Mouse (Mus musculus): ENCODE data around the gene Insr. TPM values are rescaled to one million over a fixed set of nuclear protein-coding genes. Genes with fewer than 3 reads are reported as not detected.

The Insr gene
- total RNA-seq, 2 experiments from 2014 or later: 12.2 to 27.3 TPM

GRCm38 (mm10) chr8:3277266-3277665 is 2.2 kb downstream of the Insr start:
- ATAC-seq (replicated peaks; ENCODE audit: poor library complexity, severe bottlenecking): no peak

GRCm38 (mm10) chr8:3276009-3276408 is 3.4 kb downstream of the Insr start:
- ATAC-seq (replicated peaks; ENCODE audit: poor library complexity, severe bottlenecking): no peak

GRCm38 (mm10) chr8:3275189-3275588 is 4.2 kb downstream of the Insr start:
- ATAC-seq (replicated peaks; ENCODE audit: poor library complexity, severe bottlenecking): no peak

- ATAC-seq (replicated peaks; ENCODE audit: poor library complexity, severe bottlenecking): no peak
Observed at GRCm38 (mm10) chr8:3273799-3274198, 5.6 kb downstream of the Insr start.

DNA sequence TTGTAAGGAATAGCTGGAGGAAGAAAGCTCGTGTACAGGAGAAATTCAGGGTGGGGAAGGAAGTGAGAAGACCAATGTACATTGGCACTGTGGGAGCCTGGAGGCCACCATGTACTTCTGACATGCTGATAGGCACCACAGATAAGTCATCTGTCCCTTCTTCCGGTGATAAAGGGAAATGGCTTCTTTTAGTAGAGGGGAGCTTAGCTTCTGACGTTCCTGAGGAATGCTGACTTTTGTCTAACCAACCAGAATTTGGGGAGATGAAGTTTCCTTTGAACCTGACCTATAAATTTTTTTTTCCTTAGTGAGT is 12.0 kb downstream of the Insr start:
- peak; percentile 47; the same call in 1 of the 2 replicates for ATAC-seq (replicated peaks; ENCODE audit: poor library complexity, severe bottlenecking)

- ATAC-seq (replicated peaks; ENCODE audit: poor library complexity, severe bottlenecking): 0 out of 2 replicates have a peak, but pooled peaks have one; percentile 6
Observed at GRCm38 (mm10) chr8:3266686-3267448, 12.6 kb downstream of the Insr start.

GRCm38 (mm10) chr8:3265182-3265581 is 14.2 kb downstream of the Insr start:
- ATAC-seq (replicated peaks; ENCODE audit: poor library complexity, severe bottlenecking): no peak

DNA sequence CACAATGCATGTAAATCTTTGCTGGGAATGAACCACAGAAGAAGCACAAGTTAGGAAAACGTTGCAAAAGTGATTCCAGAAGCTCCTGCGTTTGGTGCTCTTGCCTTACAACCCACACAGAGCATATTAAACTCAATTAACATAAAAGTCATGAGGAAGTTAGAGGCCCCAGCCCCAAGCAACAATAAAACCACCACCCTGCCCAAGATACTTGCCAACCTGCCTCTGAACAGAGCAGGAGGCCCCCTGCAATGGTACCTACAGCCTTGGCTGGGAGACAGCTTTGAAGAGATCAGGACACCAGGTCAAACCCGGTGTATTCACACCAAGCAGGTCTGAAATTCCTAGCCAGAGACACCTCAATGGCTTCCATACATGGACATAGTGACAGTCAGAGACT is 16.6 kb downstream of the Insr start:
- no peak for ATAC-seq (replicated peaks; ENCODE audit: poor library complexity, severe bottlenecking)

DNA sequence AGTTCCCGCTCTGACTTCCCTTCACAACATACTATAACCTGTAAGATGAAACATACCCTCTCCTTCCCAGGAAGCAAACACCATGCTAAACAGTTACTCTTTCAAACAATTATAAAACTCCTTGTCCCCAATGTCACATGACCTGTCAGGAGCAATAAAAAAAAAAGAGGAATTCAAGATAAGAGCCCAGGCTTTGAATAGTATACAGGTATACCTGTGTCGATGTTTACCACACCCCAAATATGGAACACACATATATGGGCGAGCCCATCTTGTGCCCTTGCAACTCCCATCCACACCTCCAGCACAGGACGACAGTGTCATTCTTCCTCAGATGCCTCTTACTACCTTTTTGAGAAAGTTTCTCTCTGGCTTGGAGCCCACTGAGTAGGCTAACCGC is 18.3 kb downstream of the Insr start:
- ATAC-seq (replicated peaks; ENCODE audit: poor library complexity, severe bottlenecking): no peak

- peak; percentile 90 for ATAC-seq (replicated peaks; ENCODE audit: poor library complexity, severe bottlenecking)
Observed at GRCm38 (mm10) chr8:3260127-3260811, 19.1 kb downstream of the Insr start.

- no peak for ATAC-seq (replicated peaks; ENCODE audit: poor library complexity, severe bottlenecking)
Observed at GRCm38 (mm10) chr8:3256147-3256940, 23.1 kb downstream of the Insr start.

DNA sequence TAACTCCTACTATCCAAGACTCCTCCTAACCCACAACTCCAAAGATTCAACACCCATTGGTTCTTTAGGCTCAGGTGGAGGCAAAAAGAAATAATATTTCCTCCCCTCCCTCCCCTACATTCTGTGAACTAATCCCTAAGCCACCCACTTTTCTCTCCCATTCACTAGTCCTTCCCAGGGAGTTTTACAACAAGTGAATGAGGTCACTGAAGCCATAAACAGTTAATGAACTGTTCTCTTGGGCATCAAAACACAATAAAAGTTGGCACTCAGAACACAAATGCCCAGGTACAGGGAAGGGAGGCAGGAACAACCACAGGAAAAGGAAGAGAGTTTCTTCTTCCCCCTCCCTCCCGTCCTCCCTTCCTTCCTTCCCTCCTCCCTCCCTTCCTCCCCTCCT is 24.1 kb downstream of the Insr start:
- no peak for ATAC-seq (replicated peaks; ENCODE audit: poor library complexity, severe bottlenecking)

DNA sequence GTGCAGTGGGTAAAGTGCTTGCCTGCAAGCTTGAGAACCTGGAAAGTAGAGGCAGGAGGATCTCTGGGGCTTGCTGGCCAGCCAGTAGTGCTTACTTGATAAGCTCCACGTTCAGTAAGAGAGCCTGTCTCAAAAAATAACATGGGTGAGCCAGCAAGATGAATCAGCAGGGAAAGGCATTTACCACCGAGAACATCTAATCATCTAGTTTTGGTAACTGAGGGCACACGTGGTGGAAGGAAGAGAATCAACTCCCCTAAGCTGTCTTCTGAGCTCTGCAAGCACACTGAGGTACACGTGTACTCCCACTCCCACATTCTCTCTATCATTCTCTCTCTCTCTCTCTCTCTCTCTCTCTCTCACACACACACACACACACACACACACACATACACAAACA is 26.2 kb downstream of the Insr start:
- ATAC-seq (replicated peaks; ENCODE audit: poor library complexity, severe bottlenecking): no peak

GRCm38 (mm10) chr8:3252665-3253064 is 26.8 kb downstream of the Insr start:
- ATAC-seq (replicated peaks; ENCODE audit: poor library complexity, severe bottlenecking): no peak

DNA sequence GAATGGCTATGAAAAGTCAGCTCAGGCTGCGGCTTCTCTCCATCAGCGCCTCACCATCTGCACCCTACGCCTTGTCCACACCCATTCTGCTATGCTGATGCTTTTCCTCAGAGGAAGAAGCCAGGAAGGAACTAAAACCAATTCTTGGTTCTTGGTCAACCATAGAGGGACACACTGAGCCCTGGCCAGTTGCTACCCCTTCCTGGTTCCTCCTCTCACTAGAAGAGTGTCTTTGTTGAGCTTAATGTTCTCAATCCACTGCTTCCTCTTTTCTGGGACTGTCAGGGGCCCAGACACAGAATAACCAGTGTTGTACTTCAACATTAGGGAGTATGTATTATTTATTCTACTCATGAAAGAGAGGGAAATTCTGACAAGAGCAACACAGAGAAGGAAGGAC is 28.3 kb downstream of the Insr start:
- ATAC-seq (replicated peaks; ENCODE audit: poor library complexity, severe bottlenecking): peak; percentile 87

- no peak for ATAC-seq (replicated peaks; ENCODE audit: poor library complexity, severe bottlenecking)
Observed at GRCm38 (mm10) chr8:3249886-3250285, 29.5 kb downstream of the Insr start.

- ATAC-seq (replicated peaks; ENCODE audit: poor library complexity, severe bottlenecking): no peak
Observed at GRCm38 (mm10) chr8:3248704-3249103, 30.7 kb downstream of the Insr start.

DNA sequence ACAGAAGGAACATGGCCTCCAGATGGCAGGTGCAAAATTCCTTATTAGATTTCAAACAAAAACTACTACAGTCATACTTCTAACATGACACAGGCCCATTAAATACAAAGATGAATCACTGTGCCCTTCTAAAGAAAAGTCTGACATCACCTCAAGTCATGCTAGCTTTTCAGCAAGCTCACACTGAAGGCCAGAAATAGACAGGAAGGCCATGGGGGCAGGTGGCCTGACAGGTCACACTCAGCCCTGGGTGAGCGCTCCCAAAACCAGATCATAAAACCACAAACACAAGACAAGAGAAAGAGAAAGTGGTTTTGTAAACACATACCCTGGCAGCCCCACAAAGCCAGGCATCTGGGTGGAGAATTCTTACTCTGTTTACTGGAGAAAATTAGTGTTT is 32.3 kb downstream of the Insr start:
- peak; percentile 44 for ATAC-seq (replicated peaks; ENCODE audit: poor library complexity, severe bottlenecking)

GRCm38 (mm10) chr8:3243229-3243628 is 36.2 kb downstream of the Insr start:
- no peak for ATAC-seq (replicated peaks; ENCODE audit: poor library complexity, severe bottlenecking)

GRCm38 (mm10) chr8:3240725-3241124 is 38.7 kb downstream of the Insr start:
- peak; percentile 75 for ATAC-seq (replicated peaks; ENCODE audit: poor library complexity, severe bottlenecking)

DNA sequence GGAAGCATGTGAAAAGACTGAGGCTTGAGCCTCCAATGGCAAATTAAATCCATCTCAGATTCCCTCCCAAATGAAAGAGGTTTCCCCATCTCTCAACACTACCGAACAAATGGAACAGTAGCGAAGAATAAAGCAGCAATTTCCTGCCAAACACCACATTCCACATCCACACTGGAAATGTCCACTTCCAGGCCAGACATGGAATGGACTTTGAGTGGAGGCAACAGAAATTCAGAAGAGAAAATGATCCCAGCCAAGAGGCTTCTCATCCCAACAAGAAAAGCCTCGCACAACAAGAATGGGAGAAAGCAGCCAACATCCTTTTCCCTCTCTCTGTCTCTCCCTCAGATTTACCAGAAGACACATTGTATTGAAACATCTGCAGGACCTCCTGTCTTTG is 39.8 kb downstream of the Insr start:
- ATAC-seq (replicated peaks; ENCODE audit: poor library complexity, severe bottlenecking): no peak

All from granulocyte monocyte progenitor cell, adult 5-6 weeks (primary cell).